Comparison of ENCODE assay signal across 1 mouse cellular context in the genomic region with DNA sequence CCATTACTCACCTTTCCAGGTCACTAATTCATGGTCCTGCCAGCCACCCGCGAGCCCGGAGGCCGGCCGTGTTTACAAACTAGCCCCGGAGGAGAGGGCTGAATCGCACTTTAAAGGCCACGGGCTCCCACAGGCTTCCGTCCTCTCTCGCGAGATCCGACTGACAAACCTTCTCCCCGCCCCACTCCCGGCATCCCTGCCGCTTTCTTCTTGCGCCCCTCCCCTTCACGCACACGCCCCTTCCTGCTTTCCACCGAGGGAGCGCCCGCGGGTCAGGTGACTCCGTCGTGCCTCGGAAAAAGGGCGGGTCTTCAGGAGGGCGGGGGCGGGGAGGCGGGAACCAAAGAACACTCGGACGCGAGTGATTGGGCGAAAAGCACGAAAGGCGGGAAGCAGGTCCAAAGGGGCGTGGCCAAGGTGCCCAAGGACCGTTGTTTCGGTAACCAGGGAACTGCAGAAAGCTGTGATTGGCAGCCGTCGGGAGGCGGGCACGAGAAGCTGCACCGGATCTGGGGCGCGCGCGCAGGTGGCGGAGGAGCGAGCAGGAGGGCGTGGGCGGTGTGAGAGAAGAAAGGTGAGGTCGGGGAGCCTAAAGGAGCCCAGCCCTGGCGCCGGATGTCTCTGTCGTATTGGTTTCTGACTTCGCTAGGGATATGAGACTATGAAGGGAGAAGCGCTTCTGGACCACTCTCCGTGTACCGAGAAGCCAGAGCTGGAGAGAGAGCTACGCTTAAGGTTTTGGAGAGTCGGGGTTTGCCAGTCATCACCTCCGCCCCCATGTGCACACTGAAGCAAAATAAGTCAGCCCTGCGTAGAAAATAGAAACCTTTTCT.
A peak's percentile ranks its signal among the peaks of the same experiment; 100 is the strongest.
TF ChIP-seq lines count a peak whose summit lies in the region.

Atf2 (minus strand) TSS at position 176 of the 833 bp plus-strand sequence.

TF ChIP-seq in MEL, 35 proteins besides CTCF, POLR2A, EP300 and RAD21 (continued from another document):
- no peak for TF ChIP-seq BHLHE40 (IDR thresholded peaks at IDR 0.05; ENCODE audit: borderline replicate concordance, low read depth, low read length)
- 0 out of 2 replicates have a peak, but pooled peaks have one; percentile 64 for TF ChIP-seq MAX (IDR thresholded peaks at IDR 0.05; ENCODE audit: low read length)
- peak; percentile 81 for TF ChIP-seq POLR2AphosphoS2 (IDR thresholded peaks at IDR 0.05; ENCODE audit: low read length)
